Mouse (Mus musculus): ENCODE measurements around the gene Aldh6a1. TPM values are rescaled to one million over a fixed set of nuclear protein-coding genes. Genes with fewer than 3 reads are reported as not detected.

The Aldh6a1 gene
- total RNA-seq, 2 experiments from 2014 or later: 70.2 to 91.6 TPM

DNA sequence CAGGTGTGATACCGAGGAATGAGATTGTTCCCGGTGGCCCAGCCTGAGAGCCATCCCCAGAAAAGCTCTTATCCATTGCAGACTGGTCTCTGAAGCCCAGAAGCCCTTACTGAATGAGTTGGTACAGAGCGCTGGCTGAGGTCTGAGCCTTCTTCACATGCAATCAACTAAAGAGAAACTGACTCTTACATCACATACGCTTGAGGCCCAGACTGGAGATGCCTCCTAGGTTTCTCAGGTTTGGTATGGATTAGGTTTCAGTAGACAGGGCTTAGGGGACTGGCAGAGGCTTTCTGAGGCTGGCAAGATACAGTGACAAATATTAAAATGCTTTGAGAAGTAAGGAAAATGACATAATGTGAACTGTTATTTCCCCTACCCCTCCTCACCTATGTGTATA lies 65.4 kb downstream of the Aldh6a1 start:
- intact Hi-C loops (cut with DNase I): no loop called here
- DNase-seq: no peak

DNA sequence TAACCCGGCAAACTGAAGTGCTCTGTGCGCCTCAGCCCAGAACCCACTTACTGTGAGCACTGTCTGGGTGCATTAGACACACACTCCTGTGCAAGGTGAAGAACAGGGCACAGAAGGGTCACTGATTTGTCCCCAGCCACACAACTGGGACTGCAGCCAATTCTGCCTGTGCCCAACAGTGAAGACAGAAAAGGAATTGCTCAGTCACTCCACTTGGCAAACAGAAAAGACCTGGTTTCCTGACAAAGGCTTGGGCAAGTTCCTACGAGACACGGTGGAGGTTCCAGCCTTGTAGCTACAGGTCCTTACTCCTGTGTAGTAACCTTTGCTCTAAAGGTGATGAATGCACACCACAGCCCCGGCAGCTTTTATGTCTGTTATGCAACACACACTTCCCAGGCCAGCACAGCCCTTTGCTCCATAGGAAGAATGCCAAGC lies 66.1 kb downstream of the Aldh6a1 start:
- intact Hi-C loops (cut with DNase I): no loop called here
- no peak for DNase-seq

DNA sequence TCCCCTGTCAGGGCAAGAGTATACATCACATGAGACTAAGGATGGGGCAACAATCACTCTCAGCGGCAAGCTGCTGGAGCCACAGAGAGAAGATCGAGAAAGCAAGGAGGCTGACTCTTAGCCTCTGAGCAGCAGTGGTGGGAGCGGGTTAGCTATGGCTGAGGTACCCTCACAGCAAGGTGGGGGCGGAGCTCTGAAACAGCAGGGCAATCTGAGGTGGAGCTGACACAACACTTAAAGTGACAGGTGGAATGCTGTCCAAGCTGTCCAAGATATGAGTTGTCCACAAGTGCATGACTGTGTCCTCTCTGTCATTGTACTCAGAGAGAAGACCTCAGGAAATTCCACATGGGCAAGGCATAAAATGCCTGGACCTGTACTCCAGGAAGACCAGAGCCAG lies 68.4 kb downstream of the Aldh6a1 start:
- intact Hi-C loops (cut with DNase I): no loop called here

More for the DNA sequence above, 68.4 kb downstream of the Aldh6a1 start:
- DNase-seq: no peak

Other genes with a start within 250 kb of the Aldh6a1 start
- gene Elmsan1, start 232.1 kb downstream of the Aldh6a1 start, total RNA-seq (2021): 10 to 100 TPM in 1 of 2 experiments, 1 to 10 TPM in 1; 6.5 to 10.4 TPM
- gene Ptgr2, start 165.8 kb downstream of the Aldh6a1 start, total RNA-seq (2021): 10 to 100 TPM; 61.1 to 67.9 TPM
- gene Zfp410, start 134.2 kb downstream of the Aldh6a1 start, total RNA-seq (2021): 10 to 100 TPM; 16.5 to 18.2 TPM
- 10 to 100 TPM; 24.8 to 25.0 TPM for gene Coq6, start 89.3 kb downstream of the Aldh6a1 start, total RNA-seq (2021)
- 1 to 10 TPM in 1 of 2 experiments, under 1 TPM in 1; 0.54 to 1.1 TPM for gene Fam161b, start 89.2 kb downstream of the Aldh6a1 start, total RNA-seq (2021)
- 10 to 100 TPM; 10.8 to 13.5 TPM for gene Entpd5, start 42.0 kb downstream of the Aldh6a1 start, total RNA-seq (2021)
- 1 to 10 TPM; 1.4 to 1.7 TPM for gene Bbof1, start 41.9 kb downstream of the Aldh6a1 start, total RNA-seq (2021)
- 1 to 10 TPM; 5.8 to 6.7 TPM for gene Rnf113a2, start 33.8 kb downstream of the Aldh6a1 start, total RNA-seq (2021)
- 10 to 100 TPM in 1 of 2 experiments, 1 to 10 TPM in 1; 6.2 to 10.2 TPM for gene Lin52, start 418 bp upstream of the Aldh6a1 start, total RNA-seq (2021)
- gene Vsx2, start 118.8 kb upstream of the Aldh6a1 start, total RNA-seq (2021): not detected
- 1 to 10 TPM; 3.4 to 4.0 TPM for gene Abcd4, start 166.4 kb upstream of the Aldh6a1 start, total RNA-seq (2021)
- not detected for gene Vrtn, start 190.0 kb upstream of the Aldh6a1 start, total RNA-seq (2021)
- gene Syndig1l, start 247.8 kb upstream of the Aldh6a1 start, total RNA-seq (2021): not detected